Comparison of ENCODE assay signal across 28 mouse cellular contexts in the genomic region with DNA sequence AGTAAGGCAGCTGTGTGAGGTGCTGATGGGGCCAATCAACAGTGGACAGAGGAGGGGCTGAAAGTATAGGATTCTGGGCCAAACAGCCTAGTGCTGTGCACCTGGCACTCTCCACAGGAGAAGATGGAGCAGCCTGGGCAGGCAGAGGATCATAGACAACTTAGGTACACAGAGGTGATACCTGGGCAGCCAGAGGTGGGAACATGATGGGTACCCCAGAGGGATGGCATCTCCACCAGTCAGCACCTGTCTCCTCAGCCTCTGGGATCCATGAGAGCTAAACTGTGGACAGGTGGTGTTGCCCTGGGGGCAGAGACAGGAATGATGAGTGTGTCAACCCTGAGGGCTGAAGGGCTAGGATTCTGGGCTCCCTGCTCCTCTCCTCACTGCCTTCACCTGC. TPM values are rescaled to one million over a fixed set of nuclear protein-coding genes. Genes with fewer than 3 reads are reported as not detected.
DNase-seq lines count a peak whose midpoint lies in the region; ATAC-seq and TF ChIP-seq lines count a peak whose summit lies in the region.
"Had no signal": no experiment of that assay in that cellular context is flagged by ENCODE, and none has a peak within 500 bp of the region (broad histone marks: within the 10 kb centered on the region; RNA-seq: fewer than 3 reads in every experiment).

No protein-coding gene starts in this region.

- no peaks in the 10 kb centered on the region for H3K9me3 ChIP-seq in heart, embryonic 10.5 days
- H3K9me3 ChIP-seq in midbrain, embryonic 13.5 days = no peaks in the 10 kb centered on the region
- H3K9me3 ChIP-seq in midbrain, embryonic 15.5 days = no peaks in the 10 kb centered on the region
- H3K9me3 ChIP-seq: embryonic facial prominence, embryonic 13.5 days; embryonic facial prominence, embryonic 15.5 days; forebrain, embryonic 10.5 days; forebrain, embryonic 12.5 days; G1E had no signal

- peak; percentile 92 for DNase-seq in heart, adult 11 months
- no peak for DNase-seq in heart, embryonic 10.5 days (ENCODE audit: low spot score)
- DNase-seq in spleen, postnatal 4 days (ENCODE audit: low spot score in 2 of 2) = peak; percentile 12 to 63
- DNase-seq in spleen, adult 18-20 months = no peak
- DNase-seq in left cerebral cortex, postnatal 10 days (ENCODE audit: extremely low spot score in 1 of 2, low spot score in 2 of 2) = no peak
- DNase-seq: adrenal gland, adult 8-10 months; adrenal gland, postnatal 36 days; cerebellum, adult 11 months; cerebellum, adult 18-20 months; cerebellum, adult 8-10 months; cerebellum, adult 9-11 months; cerebellum, postnatal 14 days; cerebellum, postnatal 36 days; embryo, embryonic 11 days had no signal

- H3K9ac ChIP-seq in midbrain, embryonic 13.5 days (replicated peaks) = no peak overlapping the region
- H3K9ac ChIP-seq in midbrain, embryonic 15.5 days = no peak overlapping the region
- H3K9ac ChIP-seq: embryonic facial prominence, embryonic 13.5 days; embryonic facial prominence, embryonic 15.5 days; forebrain, embryonic 12.5 days had no signal

- H3K4me3 ChIP-seq in heart, embryonic 10.5 days = no peak overlapping the region
- H3K4me3 ChIP-seq in midbrain, embryonic 13.5 days (replicated peaks) = no peak overlapping the region
- H3K4me3 ChIP-seq in midbrain, embryonic 15.5 days = no peak overlapping the region
- no peak overlapping the region for H3K4me3 ChIP-seq in bone marrow, adult 2 months (replicated peaks; ENCODE audit: control insufficient read depth, low read depth, low read length)
- H3K4me3 ChIP-seq: embryonic facial prominence, embryonic 13.5 days; embryonic facial prominence, embryonic 15.5 days; erythroblast, embryonic 14.5 days; forebrain, embryonic 10.5 days; forebrain, embryonic 12.5 days had no signal

- peaks cover 37% of the 10 kb centered on the region for H3K4me1 ChIP-seq in heart, embryonic 10.5 days
- 0 out of 2 replicates have a peak, but pooled peaks cover 5% of the 10 kb centered on the region for H3K4me1 ChIP-seq in midbrain, embryonic 13.5 days (replicated peaks)
- H3K4me1 ChIP-seq in midbrain, embryonic 15.5 days = peaks cover 6% of the 10 kb centered on the region
- peaks cover 11% of the 10 kb centered on the region for H3K4me1 ChIP-seq in bone marrow, adult 2 months (ENCODE audit: control insufficient read depth, insufficient read depth, low read length)

- intact Hi-C loops in left cerebral cortex, postnatal 10 days (cut with DNase I) = no loop called here

- peaks cover 26% of the 10 kb centered on the region for H3K27me3 ChIP-seq in heart, embryonic 10.5 days (ENCODE audit: insufficient read depth, poor library complexity, severe bottlenecking)
- H3K27me3 ChIP-seq in midbrain, embryonic 13.5 days = peaks cover 16% of the 10 kb centered on the region; the same call in 1 of the 2 replicates
- H3K27me3 ChIP-seq in midbrain, embryonic 15.5 days (replicated peaks) = no peaks in the 10 kb centered on the region; the same call in 1 of the 2 replicates
- H3K27me3 ChIP-seq: CH12.LX; embryonic facial prominence, embryonic 15.5 days; Patski had no signal

- no peak overlapping the region for H3K27ac ChIP-seq in heart, embryonic 10.5 days
- no peak overlapping the region for H3K27ac ChIP-seq in midbrain, embryonic 13.5 days
- no peak overlapping the region for H3K27ac ChIP-seq in midbrain, embryonic 15.5 days
- peak overlapping the region; percentile 32 for H3K27ac ChIP-seq in bone marrow, adult 2 months (ENCODE audit: control insufficient read depth, insufficient read depth, low read depth, low read length, poor library complexity)
- H3K27ac ChIP-seq: embryonic facial prominence, embryonic 13.5 days; embryonic facial prominence, embryonic 15.5 days; forebrain, embryonic 10.5 days; forebrain, embryonic 12.5 days had no signal

- no peaks in the 10 kb centered on the region for H3K36me3 ChIP-seq in heart, embryonic 10.5 days
- H3K36me3 ChIP-seq in midbrain, embryonic 13.5 days = no peaks in the 10 kb centered on the region
- no peaks in the 10 kb centered on the region for H3K36me3 ChIP-seq in midbrain, embryonic 15.5 days (replicated peaks)
- H3K36me3 ChIP-seq: embryonic facial prominence, embryonic 13.5 days; embryonic facial prominence, embryonic 15.5 days; forebrain, embryonic 10.5 days; forebrain, embryonic 12.5 days; G1E had no signal

- no peak overlapping the region for H3K4me2 ChIP-seq in midbrain, embryonic 13.5 days (replicated peaks)
- H3K4me2 ChIP-seq in midbrain, embryonic 15.5 days = no peak overlapping the region
- H3K4me2 ChIP-seq: embryonic facial prominence, embryonic 13.5 days; embryonic facial prominence, embryonic 15.5 days; forebrain, embryonic 12.5 days had no signal

- ATAC-seq in midbrain, embryonic 13.5 days = peak; percentile 11; the same call in 1 of the 2 replicates
- no peak for ATAC-seq in midbrain, embryonic 15.5 days (replicated peaks)
- ATAC-seq: activated CD4-positive, CD25-positive, alpha-beta regulatory T cell, adult 4 months; CD4-positive, CD25-positive, alpha-beta regulatory T cell, adult 4 months; forebrain, embryonic 14.5 days; Patski had no signal

- no peak for TF ChIP-seq POLR2A in bone marrow, adult 2 months (IDR thresholded peaks at IDR 0.05; ENCODE audit: borderline replicate concordance, control insufficient read depth, low read depth, low read length)

- TF ChIP-seq CTCF in bone marrow, adult 2 months (IDR thresholded peaks at IDR 0.05; ENCODE audit: control insufficient read depth, insufficient read depth, low read length) = no peak

RNA-seq across cellular contexts. Expression of a gene that starts 1.1 kb away (rescaled TPM):
- polyA plus RNA-seq in heart, embryonic 10.5 days (2016; fragmentation: Nextera tagmentation; extraction: Ambion mirVana) = 3.6 and 6.0 TPM in 2 replicates
- polyA plus RNA-seq in midbrain, embryonic 13.5 days (2015; fragmentation: Nextera tagmentation; extraction: Ambion mirVana) = 18.3 and 30.8 TPM in 2 replicates
- polyA plus RNA-seq in midbrain, embryonic 15.5 days (2015; fragmentation: Nextera tagmentation; extraction: Ambion mirVana) = 25.4 and 25.9 TPM in 2 replicates
- polyA plus RNA-seq in bone marrow, adult 2 months (2011; ENCODE audit: insufficient read depth, insufficient read length, low replicate concordance, missing spikeins) = 15.0 and 29.7 TPM in 2 replicates
- 1 to 10 TPM; 6.4 to 7.3 TPM for total RNA-seq in left cerebral cortex, postnatal 10 days (2021)

RNA-seq across cellular contexts. Expression of a gene that starts 10.7 kb away (rescaled TPM):
- 9.9 and 14.6 TPM in 2 replicates for polyA plus RNA-seq in heart, embryonic 10.5 days (2016; fragmentation: Nextera tagmentation; extraction: Ambion mirVana)
- polyA plus RNA-seq in midbrain, embryonic 13.5 days (2015; fragmentation: Nextera tagmentation; extraction: Ambion mirVana) = 6.9 and 7.3 TPM in 2 replicates
- 10.9 and 13.0 TPM in 2 replicates for polyA plus RNA-seq in midbrain, embryonic 15.5 days (2015; fragmentation: Nextera tagmentation; extraction: Ambion mirVana)
- polyA plus RNA-seq in bone marrow, adult 2 months (2011; ENCODE audit: insufficient read depth, insufficient read length, low replicate concordance, missing spikeins) = 4.6 and 15.1 TPM in 2 replicates
- total RNA-seq in left cerebral cortex, postnatal 10 days (2021) = 10 to 100 TPM; 11.2 to 11.5 TPM
- polyA plus RNA-seq: erythroblast, embryonic 14.5 days had no signal

RNA-seq across cellular contexts. Expression of a gene that starts 49.0 kb away (rescaled TPM):
- polyA plus RNA-seq in heart, embryonic 10.5 days (2016; fragmentation: Nextera tagmentation; extraction: Ambion mirVana) = 177 and 187 TPM in 2 replicates
- 204 and 205 TPM in 2 replicates for polyA plus RNA-seq in midbrain, embryonic 13.5 days (2015; fragmentation: Nextera tagmentation; extraction: Ambion mirVana)
- polyA plus RNA-seq in midbrain, embryonic 15.5 days (2015; fragmentation: Nextera tagmentation; extraction: Ambion mirVana) = 218 and 221 TPM in 2 replicates
- polyA plus RNA-seq in bone marrow, adult 2 months (2011; ENCODE audit: insufficient read depth, insufficient read length, low replicate concordance, missing spikeins) = 160 and 163 TPM in 2 replicates
- 100 to 1,000 TPM; 294 to 308 TPM for total RNA-seq in left cerebral cortex, postnatal 10 days (2021)

Comparison
In these comparisons a context has a peak if more than half of its experiments do, and no peak if none do; other contexts are left out.
1. DNase-seq: peak in heart, adult 11 months (single experiment) and spleen, postnatal 4 days (2 of 2); none in heart, embryonic 10.5 days (single experiment), spleen, adult 18-20 months (0 of 2) and left cerebral cortex, postnatal 10 days (0 of 2).